8 mouse cellular contexts compared by ENCODE assay signal in the genomic region with DNA sequence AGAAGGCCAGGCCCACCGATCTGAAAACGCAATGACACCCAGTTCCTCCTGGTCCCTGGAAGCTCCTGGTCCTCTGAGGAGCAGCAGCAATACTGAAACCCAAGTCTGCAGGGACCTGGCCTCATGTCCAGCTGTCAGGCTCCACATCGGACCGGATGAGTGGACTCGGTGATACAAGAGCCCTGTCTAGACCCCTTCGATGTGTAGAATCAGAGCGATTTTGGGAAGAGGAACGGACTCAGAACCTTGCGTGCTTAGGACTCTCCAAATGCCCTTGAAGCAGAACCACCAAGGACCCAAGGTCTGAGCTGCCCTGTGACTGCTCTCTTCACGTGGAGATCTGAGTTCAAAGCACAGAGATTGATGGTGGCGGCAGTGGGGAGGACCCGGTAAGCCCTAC. TPM values are rescaled to one million over a fixed set of nuclear protein-coding genes. Genes with fewer than 3 reads are reported as not detected.
DNase-seq lines count a peak whose midpoint lies in the region.

A gene (plus strand): TSS at position 301 of the 400 bp plus-strand sequence.

- no peak for DNase-seq in layer of hippocampus, adult 18-20 months (ENCODE audit: low spot score in 2 of 2)
- DNase-seq in layer of hippocampus, adult 9-10 months (ENCODE audit: low spot score), result no peak
- DNase-seq in adrenal gland, postnatal 25 days, result no peak
- DNase-seq in gastrocnemius, postnatal 25 days, result no peak
- no peak for DNase-seq in left cerebral cortex, postnatal 14 days (ENCODE audit: low spot score in 2 of 2)
- no peak for DNase-seq in spleen, postnatal 10 days (ENCODE audit: low spot score in 2 of 2)
- no peak for DNase-seq in kidney, adult 9 months
- DNase-seq in frontal cortex, postnatal 10 days (ENCODE audit: low spot score in 2 of 2), result no peak

- intact Hi-C loops in left cerebral cortex, postnatal 14 days (cut with DNase I), result no loop called here

RNA-seq across cellular contexts. Expression of the gene that starts here (rescaled TPM):
- 10 to 100 TPM; 16.4 to 17.6 TPM for total RNA-seq in layer of hippocampus, adult 18-20 months (2021)
- 15.0 and 20.3 TPM in 2 replicates for total RNA-seq in adrenal gland, postnatal 25 days (2021)
- 10 to 100 TPM; 14.1 to 15.3 TPM for total RNA-seq in gastrocnemius, postnatal 25 days (2021)
- 10 to 100 TPM; 15.8 to 18.8 TPM for total RNA-seq in left cerebral cortex, postnatal 14 days (2021)
